Mouse (Mus musculus) NIH3T3 (cell line): ENCODE data around the gene Olfr1079.
"Not testable (repeated sequence)": the region's sequence is repeated elsewhere in the genome, so short reads cannot be mapped to it uniquely, and the experiment has no call there.

Source experiments
- DNase-seq: peaks from one replicate; pipeline ENCODE4 v3.0.0-alpha.2; 2012; ENCODE audit warnings: low read depth

The Olfr1079 gene

DNA sequence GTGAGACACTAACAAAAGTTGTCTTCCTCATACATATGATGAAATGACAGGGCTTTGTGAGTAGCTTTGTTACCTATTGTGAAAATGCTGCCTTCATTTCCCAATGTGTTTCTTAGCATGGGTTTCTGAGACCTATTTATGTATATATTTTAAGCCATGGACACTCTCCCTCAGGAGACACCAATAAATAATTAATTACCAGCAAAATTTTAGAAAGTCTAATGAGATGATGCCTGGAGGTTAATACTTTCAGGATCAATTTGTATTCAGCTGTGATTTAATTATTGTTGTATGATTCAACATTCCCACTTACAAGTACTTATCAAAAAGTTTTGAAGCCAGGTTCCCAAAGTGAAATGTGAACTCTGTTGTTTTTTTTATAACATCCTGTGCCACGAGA, at the start of gene Olfr1079:
Olfr1079 (minus strand) TSS at position 101 of the 400 bp plus-strand sequence.
- no peak for DNase-seq

DNA sequence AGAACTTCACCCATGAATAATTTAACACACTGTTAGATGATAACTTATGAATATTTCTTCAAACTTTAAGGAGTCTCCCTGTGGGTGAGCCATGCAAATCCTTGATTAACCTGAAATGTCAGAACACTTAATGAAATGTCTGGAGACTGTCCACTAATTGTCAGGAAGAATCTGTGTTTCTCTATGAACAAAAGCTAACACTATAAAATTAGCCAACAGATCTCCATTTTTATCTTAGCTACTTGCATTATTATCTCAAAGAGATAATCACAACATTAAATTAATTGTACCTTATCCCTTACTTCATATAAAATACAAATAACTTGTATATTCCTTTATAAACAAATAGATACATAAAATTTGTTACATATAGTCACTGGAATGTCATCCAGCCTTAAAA, 15.9 kb upstream of the Olfr1079 start, which contains the start of gene Olfr1080:
Olfr1080 (minus strand) TSS at position 101 of the 400 bp plus-strand sequence.
- not testable (repeated sequence) for DNase-seq

DNA sequence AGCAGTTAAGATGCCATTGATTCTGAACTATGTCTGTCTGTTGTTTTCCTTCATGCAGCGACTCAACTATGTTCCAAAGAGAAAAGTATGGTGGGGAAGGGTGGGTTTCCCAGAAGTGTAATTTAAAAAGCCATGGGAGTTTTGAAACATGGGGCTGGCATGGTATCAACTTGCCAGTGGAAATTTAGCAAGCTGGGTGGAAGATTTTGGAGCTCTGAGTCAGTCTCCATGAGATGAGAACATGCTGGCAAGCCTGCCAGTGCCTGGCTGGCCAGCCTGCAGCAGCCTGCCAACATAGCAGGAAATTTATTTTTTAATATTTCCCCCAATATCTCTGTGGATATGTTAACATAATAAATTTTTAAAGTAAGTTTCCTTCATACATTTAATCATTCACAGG, 11.3 kb downstream of the Olfr1079 start:
- no peak for DNase-seq

DNA sequence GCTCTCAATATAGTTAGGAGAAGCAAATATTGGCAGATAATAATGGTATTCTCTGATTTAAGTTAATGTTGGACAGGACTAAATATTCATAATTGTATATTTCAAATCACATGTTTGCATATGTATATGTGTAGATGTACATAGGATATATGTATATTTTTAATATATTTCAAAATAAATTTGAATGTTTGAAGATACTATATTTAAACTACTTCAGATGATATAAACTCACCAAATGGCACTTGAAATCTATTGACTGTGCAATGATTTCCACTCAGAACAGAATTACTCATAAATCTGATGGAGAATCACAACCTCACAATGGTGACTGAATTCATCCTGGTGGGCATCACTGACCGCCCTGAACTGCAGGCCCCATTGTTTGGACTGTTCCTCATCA, 34.1 kb downstream of the Olfr1079 start, which contains the start of gene Olfr1076:
Olfr1076 (plus strand) TSS at position 301 of the 400 bp plus-strand sequence.
- no peak for DNase-seq

DNA sequence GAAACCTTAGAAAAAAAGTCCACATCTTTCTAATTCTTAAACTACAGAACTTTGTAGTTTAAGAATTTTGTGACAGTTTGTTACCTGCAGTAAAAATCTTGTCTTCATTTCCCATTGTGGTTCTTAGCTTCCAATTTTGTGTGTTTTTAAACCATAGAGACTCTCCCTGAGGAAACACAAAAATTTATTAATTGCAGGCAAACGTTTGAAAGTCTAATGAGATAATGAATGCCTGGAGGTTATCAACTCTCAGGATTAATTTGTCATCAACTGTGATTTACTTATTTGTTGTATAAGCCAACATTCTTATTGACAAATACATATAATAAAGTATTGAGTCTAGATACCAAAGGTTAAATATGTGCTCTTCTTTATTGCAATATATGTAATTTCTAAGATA, 55.0 kb downstream of the Olfr1079 start, which contains the start of gene Olfr228:
Olfr228 (minus strand) TSS at position 101 of the 400 bp plus-strand sequence.
- DNase-seq = no peak
